Mouse (Mus musculus) heart, embryonic 14.5 days (tissue): Measurements from ENCODE around the gene Aaed1. TPM values are rescaled to one million over a fixed set of nuclear protein-coding genes. Genes with fewer than 3 reads are reported as not detected.

Experiments used
- polyA plus RNA-seq: library from polyadenylated mRNA; unstranded; fragments of >200 nt; fragmentation: Nextera tagmentation; extraction: Ambion mirVana; gene quantifications from 2 replicates; pipeline ENCODE4 v1.2.1, GENCODE M21; 2014

The Aaed1 gene
- polyA plus RNA-seq, 1 experiment from 2014 or later = 78.3 TPM

Other genes with a start within 250 kb of the Aaed1 start
- gene Hsd17b3, start 223.5 kb downstream of the Aaed1 start, polyA plus RNA-seq = not detected in 2 replicates
- 6.1 and 7.7 TPM in 2 replicates for gene Slc35d2, start 183.3 kb downstream of the Aaed1 start, polyA plus RNA-seq
- 28.1 and 30.2 TPM in 2 replicates for gene Zfp367, start 159.5 kb downstream of the Aaed1 start, polyA plus RNA-seq
- 70.9 and 72.4 TPM in 2 replicates for gene Habp4, start 150.9 kb downstream of the Aaed1 start, polyA plus RNA-seq
- 15.7 and 21.0 TPM in 2 replicates for gene Cdc14b, start 37.4 kb downstream of the Aaed1 start, polyA plus RNA-seq
- gene Ctsl, start 58.2 kb upstream of the Aaed1 start, polyA plus RNA-seq = 284 and 288 TPM in 2 replicates
- gene Cdk20, start 119.6 kb upstream of the Aaed1 start, polyA plus RNA-seq = 4.4 and 6.2 TPM in 2 replicates
- not detected in 2 replicates for gene Fam240b, start 185.1 kb upstream of the Aaed1 start, polyA plus RNA-seq